9 mouse cellular contexts compared by ENCODE assay signal in genomic region chrX:12645531-12646304, GRCm38 (mm10). TPM values are rescaled to one million over a fixed set of nuclear protein-coding genes. Genes with fewer than 3 reads are reported as not detected.
DNase-seq lines count a peak whose midpoint lies in the region; ATAC-seq lines count a peak whose summit lies in the region.
"Had no signal": no experiment of that assay in that cellular context is flagged by ENCODE, and none has a peak within 500 bp of the region (broad histone marks: within the 10 kb centered on the region; RNA-seq: fewer than 3 reads in every experiment).

No protein-coding gene starts in this region.

- peak; percentile 71 for DNase-seq in hindbrain, embryonic 14.5 days (ENCODE audit: low spot score)
- no peak for DNase-seq in hindbrain, embryonic 10.5 days (ENCODE audit: low spot score)
- peak; percentile 30 to 35 for DNase-seq in right cerebral cortex, postnatal 10 days (ENCODE audit: low spot score in 2 of 2)
- DNase-seq in right cerebral cortex, postnatal 25 days = no peak
- peak; percentile 33 for DNase-seq in heart, postnatal 4 days
- no peak for DNase-seq in thymus, postnatal 36 days
- DNase-seq in gastrocnemius, postnatal 10 days = no peak
- no peak for DNase-seq in urinary bladder, postnatal 36 days (ENCODE audit: low spot score in 2 of 2)

- H3K27me3 ChIP-seq in hindbrain, embryonic 14.5 days (ENCODE audit: control insufficient read depth, insufficient read depth, low read length) = no peaks in the 10 kb centered on the region
- no peaks in the 10 kb centered on the region for H3K27me3 ChIP-seq in hindbrain, embryonic 10.5 days (ENCODE audit: insufficient read depth, poor library complexity, severe bottlenecking)
- H3K27me3 ChIP-seq: stomach, embryonic 15.5 days had no signal

- H3K27ac ChIP-seq in hindbrain, embryonic 14.5 days = peak overlapping the region; percentile 17; the same call in 1 of the 2 replicates
- no peak overlapping the region for H3K27ac ChIP-seq in hindbrain, embryonic 10.5 days
- H3K27ac ChIP-seq: stomach, embryonic 15.5 days had no signal

- H3K9me3 ChIP-seq in hindbrain, embryonic 14.5 days (ENCODE audit: control insufficient read depth, low read length) = no peaks in the 10 kb centered on the region
- no peaks in the 10 kb centered on the region for H3K9me3 ChIP-seq in hindbrain, embryonic 10.5 days
- H3K9me3 ChIP-seq: stomach, embryonic 15.5 days had no signal

- H3K9ac ChIP-seq in hindbrain, embryonic 14.5 days = no peak overlapping the region
- H3K9ac ChIP-seq: stomach, embryonic 15.5 days had no signal

- peak; percentile 69; the same call in 1 of the 2 replicates for ATAC-seq in hindbrain, embryonic 14.5 days (ENCODE audit: low FRiP score)

- no peak overlapping the region for H3K4me3 ChIP-seq in hindbrain, embryonic 14.5 days (replicated peaks; ENCODE audit: low read length)
- no peak overlapping the region for H3K4me3 ChIP-seq in hindbrain, embryonic 10.5 days
- H3K4me3 ChIP-seq: stomach, embryonic 15.5 days had no signal

- no peak overlapping the region for H3K4me2 ChIP-seq in hindbrain, embryonic 14.5 days (replicated peaks)
- H3K4me2 ChIP-seq: stomach, embryonic 15.5 days had no signal

- H3K4me1 ChIP-seq in hindbrain, embryonic 14.5 days (replicated peaks; ENCODE audit: control insufficient read depth, insufficient read depth, low read length) = no peaks in the 10 kb centered on the region
- no peaks in the 10 kb centered on the region for H3K4me1 ChIP-seq in hindbrain, embryonic 10.5 days (replicated peaks)
- H3K4me1 ChIP-seq: stomach, embryonic 15.5 days had no signal

- H3K36me3 ChIP-seq in hindbrain, embryonic 14.5 days (replicated peaks; ENCODE audit: control insufficient read depth, insufficient read depth) = peaks cover 4% of the 10 kb centered on the region; the same call in 1 of the 2 replicates
- peaks cover 6% of the 10 kb centered on the region for H3K36me3 ChIP-seq in hindbrain, embryonic 10.5 days
- H3K36me3 ChIP-seq: stomach, embryonic 15.5 days had no signal

- 47% methylated on average over 12 of the region's 12 CpGs for WGBS in hindbrain, embryonic 14.5 days
- WGBS in hindbrain, embryonic 10.5 days = 73% methylated on average over 12 of the region's 12 CpGs

RNA-seq across cellular contexts. Expression of gene 1810030O07Rik, which starts 27.8 kb away (rescaled TPM):
- 29.0 and 30.2 TPM in 2 replicates for polyA plus RNA-seq in hindbrain, embryonic 14.5 days (2014; fragmentation: Nextera tagmentation; extraction: Ambion mirVana)
- 29.4 and 32.0 TPM in 2 replicates for polyA plus RNA-seq in hindbrain, embryonic 10.5 days (2016; fragmentation: Nextera tagmentation; extraction: Ambion mirVana)
- 10 to 100 TPM; 10.9 to 15.5 TPM for total RNA-seq in heart, postnatal 4 days (2021)
- 1 to 10 TPM; 8.3 to 9.9 TPM for total RNA-seq in gastrocnemius, postnatal 10 days (2021)

RNA-seq across cellular contexts. Expression of gene Atp6ap2, which starts 58.1 kb away (rescaled TPM):
- 218 and 240 TPM in 2 replicates for polyA plus RNA-seq in hindbrain, embryonic 14.5 days (2014; fragmentation: Nextera tagmentation; extraction: Ambion mirVana)
- 69.0 and 73.1 TPM in 2 replicates for polyA plus RNA-seq in hindbrain, embryonic 10.5 days (2016; fragmentation: Nextera tagmentation; extraction: Ambion mirVana)
- total RNA-seq in heart, postnatal 4 days (2021) = 10 to 100 TPM; 29.2 to 32.6 TPM
- total RNA-seq in gastrocnemius, postnatal 10 days (2021) = 10 to 100 TPM; 14.9 to 19.9 TPM

Comparison
In these comparisons a context has a peak if more than half of its experiments do, and no peak if none do; other contexts are left out.
1. DNase-seq: peak in hindbrain, embryonic 14.5 days (single experiment), right cerebral cortex, postnatal 10 days (2 of 2) and heart, postnatal 4 days (single experiment); none in hindbrain, embryonic 10.5 days (single experiment), right cerebral cortex, postnatal 25 days (single experiment), thymus, postnatal 36 days (0 of 2), gastrocnemius, postnatal 10 days (single experiment) and urinary bladder, postnatal 36 days (0 of 2).